Mouse (Mus musculus): ENCODE measurements around the gene Wdfy4. TPM values are rescaled to one million over a fixed set of nuclear protein-coding genes. Genes with fewer than 3 reads are reported as not detected.

Wdfy4 gene
- polyA plus RNA-seq, 1 experiment from 2014 or later, result 0.63 TPM

DNA sequence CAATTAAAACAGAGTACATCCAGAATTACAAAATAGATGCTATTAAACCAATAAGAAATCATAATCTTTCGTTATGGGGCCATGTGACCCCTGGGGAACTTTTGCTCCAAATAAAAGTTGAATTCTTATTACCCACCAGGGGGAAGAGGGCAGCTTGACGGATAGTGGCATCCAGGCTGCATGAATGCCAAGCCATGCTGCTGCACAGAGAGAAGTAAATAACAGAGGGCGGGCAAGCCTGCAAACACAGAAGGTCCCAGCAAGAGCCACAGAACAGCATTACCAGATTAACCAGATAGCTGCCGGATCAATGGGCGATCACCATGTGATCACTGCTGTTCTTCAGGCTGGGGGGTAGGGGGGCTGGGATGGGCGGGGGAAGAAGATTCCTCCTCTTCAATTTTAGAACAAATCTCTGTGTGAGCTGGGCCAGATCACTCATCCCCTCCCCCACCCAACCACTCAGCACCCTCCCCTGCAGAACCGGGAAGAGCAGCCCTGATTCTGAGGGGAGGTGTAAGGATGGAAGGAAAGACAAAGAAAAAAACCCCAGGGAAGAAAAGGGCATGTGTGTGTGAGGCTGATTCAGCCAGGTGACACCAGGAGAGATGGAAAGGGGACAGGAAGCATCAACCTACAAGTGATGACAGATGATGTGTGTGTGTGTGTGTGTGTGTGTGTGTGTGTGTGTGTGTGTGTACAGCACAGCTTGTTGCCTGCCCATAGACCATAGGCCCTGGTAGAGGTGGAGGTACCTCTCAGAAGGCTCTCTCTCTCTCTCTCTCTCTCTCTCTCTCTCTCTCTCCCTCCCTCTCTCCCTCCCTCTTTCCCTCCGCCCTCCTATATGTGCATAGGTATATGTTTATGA lies 185.0 kb downstream of the Wdfy4 start:
- ATAC-seq (ENCODE audit: low FRiP score, low read depth), result peak; percentile 44; the same call in 1 of the 2 replicates
- Histone ChIP-seq H3K4me1 (peaks cover 21% of the 10 kb centered on the region), H3K27ac (replicated peaks) (no peak overlapping the region), H3K4me2 (replicated peaks) (no peak overlapping the region), H3K36me3 (no peaks in the 10 kb centered on the region), H3K27me3 (no peaks in the 10 kb centered on the region), H3K4me3 (no peak overlapping the region), H3K9me3 (no peaks in the 10 kb centered on the region), H3K9ac (replicated peaks) (no peak overlapping the region)
- WGBS, result 27% methylated on average over 8 of the region's 8 CpGs

DNA sequence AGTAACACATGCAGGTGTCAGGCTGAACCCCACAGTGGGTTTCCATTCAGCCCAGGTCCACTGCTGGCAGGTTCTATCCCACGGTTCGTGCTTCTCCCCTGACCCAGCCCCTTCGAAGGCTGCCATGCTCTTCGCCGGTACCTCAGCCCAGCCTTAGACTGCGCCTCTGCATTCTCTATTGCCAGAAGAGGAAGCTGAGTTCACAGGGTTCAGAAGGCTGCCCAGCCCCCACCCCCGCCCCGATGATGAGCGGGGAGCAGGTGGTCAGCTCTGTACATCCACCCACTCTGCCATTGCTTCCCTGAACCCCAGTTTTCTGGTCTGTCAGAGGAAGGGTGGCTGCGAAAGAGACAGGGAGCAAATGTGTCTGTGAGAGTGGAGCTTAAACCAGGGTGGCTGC lies 185.8 kb downstream of the Wdfy4 start:
- peak overlapping the region; percentile 29; the same call in 1 of the 2 replicates for H3K4me2 ChIP-seq (replicated peaks)
- no peaks in the 10 kb centered on the region for H3K36me3 ChIP-seq
- H3K27me3 ChIP-seq, result no peaks in the 10 kb centered on the region
- 27% methylated on average over 10 of the region's 10 CpGs for WGBS
- ATAC-seq (ENCODE audit: low FRiP score, low read depth), result peak; percentile 41; the same call in 1 of the 2 replicates
- no peak overlapping the region for H3K4me3 ChIP-seq
- peaks cover 29% of the 10 kb centered on the region for H3K4me1 ChIP-seq
- H3K27ac ChIP-seq (replicated peaks), result peak overlapping the region; percentile 39; the same call in 1 of the 2 replicates
- no peaks in the 10 kb centered on the region for H3K9me3 ChIP-seq
- peak overlapping the region; percentile 39; the same call in 1 of the 2 replicates for H3K9ac ChIP-seq (replicated peaks)

- Histone ChIP-seq H3K4me3 (no peak overlapping the region), H3K4me2 (replicated peaks) (peak overlapping the region; percentile 37), H3K4me1 (peaks cover 22% of the 10 kb centered on the region), H3K27ac (replicated peaks) (peak overlapping the region; percentile 46; the same call in 1 of the 2 replicates), H3K9me3 (no peaks in the 10 kb centered on the region), H3K27me3 (no peaks in the 10 kb centered on the region), H3K36me3 (no peaks in the 10 kb centered on the region), H3K9ac (replicated peaks) (no peak overlapping the region)
- no peak for ATAC-seq (ENCODE audit: low FRiP score, low read depth)
- 2% methylated on average over 10 of the region's 10 CpGs for whole genome bisulfite sequencing
These were observed 190.2 kb downstream of the Wdfy4 start for GRCm38 (mm10) chr14:32994954-32995636.

DNA sequence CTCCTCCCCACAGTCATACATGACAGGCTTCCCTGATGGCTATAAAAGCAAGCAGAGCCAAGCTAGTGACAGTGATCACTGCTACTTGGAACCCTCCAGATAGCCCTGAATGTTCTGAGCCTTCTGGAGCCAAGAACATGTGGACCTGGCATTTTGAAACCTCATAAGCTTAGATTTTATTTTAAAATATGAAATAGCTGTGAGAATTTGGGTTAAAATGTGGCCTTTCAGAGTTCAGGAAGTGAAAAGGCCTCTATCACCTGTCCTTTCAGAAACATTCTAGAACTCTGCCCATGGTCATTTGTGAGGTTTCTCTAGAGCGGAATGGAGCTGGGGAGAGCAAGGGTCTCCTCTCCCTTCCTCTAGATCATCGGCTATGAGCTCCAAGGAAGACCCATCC lies 194.2 kb downstream of the Wdfy4 start, which contains the start of gene Lrrc18:
Gene Lrrc18 (plus strand): TSS at position 301 of the 400 bp plus-strand sequence.
- no peak within 1 kb of the TSS for H3K4me3 ChIP-seq
- WGBS, result 92% methylated on average over 2 of the region's 2 CpGs
- no peaks in the 10 kb centered on the region for H3K36me3 ChIP-seq
- H3K4me2 ChIP-seq (replicated peaks), result no peak within 1 kb of the TSS
- ATAC-seq (ENCODE audit: low FRiP score, low read depth), result no peak
- no peak within 1 kb of the TSS for H3K27ac ChIP-seq (replicated peaks)
- H3K4me1 ChIP-seq, result peaks cover 13% of the 10 kb centered on the region
- no peaks in the 10 kb centered on the region for H3K9me3 ChIP-seq
- no peak within 1 kb of the TSS for H3K9ac ChIP-seq (replicated peaks)
- no peaks in the 10 kb centered on the region for H3K27me3 ChIP-seq

DNA sequence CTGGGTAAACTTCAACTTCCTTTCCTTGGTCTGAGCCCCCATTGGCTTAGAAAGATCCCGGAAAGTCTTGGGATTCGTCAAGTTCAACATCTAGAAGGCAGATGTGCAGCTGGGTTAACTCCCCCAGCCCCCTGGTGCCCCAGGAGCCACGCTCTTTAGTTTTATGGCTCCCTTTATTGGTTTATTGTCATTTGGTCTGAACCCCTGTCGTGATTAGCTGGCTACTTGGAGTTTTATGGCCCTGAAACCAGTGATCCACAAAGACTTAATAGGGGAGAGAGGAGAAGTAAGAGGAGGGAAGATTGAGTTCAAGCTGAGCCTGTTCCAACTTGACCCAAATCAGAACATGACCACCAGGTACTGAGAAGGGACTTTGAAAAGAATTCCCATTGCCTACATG lies 198.6 kb downstream of the Wdfy4 start:
- H3K36me3 ChIP-seq, result no peaks in the 10 kb centered on the region
- H3K4me2 ChIP-seq (replicated peaks), result no peak overlapping the region
- 68% methylated on average over 4 of the region's 4 CpGs for WGBS
- ATAC-seq (ENCODE audit: low FRiP score, low read depth), result no peak
- no peak overlapping the region for H3K4me3 ChIP-seq
- H3K27me3 ChIP-seq, result no peaks in the 10 kb centered on the region
- no peak overlapping the region for H3K27ac ChIP-seq (replicated peaks)
- no peak overlapping the region for H3K9ac ChIP-seq (replicated peaks)
- no peaks in the 10 kb centered on the region for H3K9me3 ChIP-seq
- no peaks in the 10 kb centered on the region for H3K4me1 ChIP-seq

- Histone ChIP-seq H3K4me3 (no peak overlapping the region), H3K36me3 (no peaks in the 10 kb centered on the region), H3K9me3 (no peaks in the 10 kb centered on the region), H3K27me3 (no peaks in the 10 kb centered on the region), H3K4me1 (no peaks in the 10 kb centered on the region), H3K4me2 (replicated peaks) (no peak overlapping the region), H3K27ac (replicated peaks) (no peak overlapping the region), H3K9ac (replicated peaks) (no peak overlapping the region)
- WGBS, result 86% methylated on average over 6 of the region's 6 CpGs
- ATAC-seq (ENCODE audit: low FRiP score, low read depth), result no peak
These were observed 201.1 kb downstream of the Wdfy4 start for GRCm38 (mm10) chr14:32984176-32984738.

DNA sequence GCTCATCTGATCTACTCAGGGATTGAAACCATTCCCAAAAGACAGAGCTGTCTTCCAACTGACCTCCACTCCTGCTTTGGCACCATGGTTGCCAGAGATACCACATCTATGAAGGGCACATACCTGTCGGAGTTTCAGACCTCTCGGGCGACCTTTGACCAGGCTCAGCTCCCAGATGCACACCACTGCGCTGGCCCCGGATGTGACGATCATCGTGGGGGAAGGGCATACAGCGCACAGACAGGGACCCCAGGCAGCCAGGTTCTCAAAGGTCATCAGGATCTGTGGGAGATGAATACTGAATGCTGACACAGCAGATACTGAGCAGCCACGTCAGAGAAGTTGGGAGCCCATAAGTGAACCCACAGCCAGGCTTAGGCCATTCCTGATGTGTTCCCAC lies 214.6 kb downstream of the Wdfy4 start:
- Histone ChIP-seq H3K4me2 (replicated peaks) (no peak overlapping the region), H3K27ac (replicated peaks) (no peak overlapping the region), H3K9me3 (no peaks in the 10 kb centered on the region), H3K27me3 (no peaks in the 10 kb centered on the region), H3K4me1 (no peaks in the 10 kb centered on the region), H3K9ac (replicated peaks) (no peak overlapping the region), H3K36me3 (no peaks in the 10 kb centered on the region), H3K4me3 (no peak overlapping the region)
- no peak for ATAC-seq (ENCODE audit: low FRiP score, low read depth)
- WGBS, result 79% methylated on average over 9 of the region's 9 CpGs

DNA sequence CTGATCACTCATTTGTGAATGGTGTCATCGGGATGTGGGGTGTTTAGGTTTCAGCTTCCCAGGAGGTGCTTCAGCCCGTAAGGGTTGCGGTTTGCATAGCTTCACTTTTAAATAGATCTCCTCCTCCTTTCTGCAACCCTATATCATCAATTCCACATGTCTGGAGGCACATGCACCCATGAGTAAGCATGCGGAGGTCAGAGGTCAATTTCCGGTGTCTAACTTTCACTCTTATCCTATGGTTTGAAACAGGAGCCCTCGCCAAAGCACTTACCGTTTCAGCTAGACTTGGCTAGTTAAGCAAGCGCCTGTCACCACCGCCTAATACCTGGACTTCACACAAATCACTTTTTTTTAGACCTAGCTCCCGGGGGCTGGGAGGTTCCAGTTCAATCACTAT lies 220.6 kb downstream of the Wdfy4 start:
- no peaks in the 10 kb centered on the region for H3K4me1 ChIP-seq
- H3K4me2 ChIP-seq (replicated peaks), result no peak overlapping the region
- no peaks in the 10 kb centered on the region; the same call in 1 of the 2 replicates for H3K27me3 ChIP-seq
- no peak overlapping the region for H3K4me3 ChIP-seq
- WGBS, result 80% methylated on average over 10 of the region's 10 CpGs
- H3K9ac ChIP-seq (replicated peaks), result no peak overlapping the region
- no peak overlapping the region for H3K27ac ChIP-seq (replicated peaks)
- no peaks in the 10 kb centered on the region for H3K9me3 ChIP-seq
- ATAC-seq (ENCODE audit: low FRiP score, low read depth), result no peak
- no peaks in the 10 kb centered on the region for H3K36me3 ChIP-seq

DNA sequence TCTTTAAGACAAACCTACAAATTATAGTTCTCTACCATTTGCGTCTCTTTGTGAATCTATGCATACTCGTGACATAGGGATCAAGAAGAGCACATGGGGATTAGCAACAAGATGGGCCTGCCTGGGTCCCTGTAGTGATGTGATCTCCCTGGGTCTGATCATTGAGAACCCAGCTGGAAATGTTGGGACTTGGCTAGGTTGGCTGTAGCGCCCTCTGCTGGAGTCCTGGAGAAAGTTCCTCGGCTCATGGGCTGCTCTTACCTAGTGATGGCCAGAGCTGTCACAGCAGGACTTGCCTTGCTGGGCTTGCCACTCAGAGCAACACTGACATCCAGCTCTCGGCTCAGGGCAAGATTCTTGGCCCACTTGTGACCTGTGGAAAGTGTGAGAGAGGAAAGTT lies 224.8 kb downstream of the Wdfy4 start:
- Histone ChIP-seq H3K4me1 (no peaks in the 10 kb centered on the region), H3K36me3 (no peaks in the 10 kb centered on the region), H3K27me3 (no peaks in the 10 kb centered on the region; the same call in 1 of the 2 replicates), H3K4me2 (replicated peaks) (no peak overlapping the region), H3K4me3 (no peak overlapping the region), H3K9ac (replicated peaks) (no peak overlapping the region), H3K9me3 (no peaks in the 10 kb centered on the region), H3K27ac (replicated peaks) (no peak overlapping the region)
- 34% methylated on average over 5 of the region's 5 CpGs for WGBS
- no peak for ATAC-seq (ENCODE audit: low FRiP score, low read depth)

DNA sequence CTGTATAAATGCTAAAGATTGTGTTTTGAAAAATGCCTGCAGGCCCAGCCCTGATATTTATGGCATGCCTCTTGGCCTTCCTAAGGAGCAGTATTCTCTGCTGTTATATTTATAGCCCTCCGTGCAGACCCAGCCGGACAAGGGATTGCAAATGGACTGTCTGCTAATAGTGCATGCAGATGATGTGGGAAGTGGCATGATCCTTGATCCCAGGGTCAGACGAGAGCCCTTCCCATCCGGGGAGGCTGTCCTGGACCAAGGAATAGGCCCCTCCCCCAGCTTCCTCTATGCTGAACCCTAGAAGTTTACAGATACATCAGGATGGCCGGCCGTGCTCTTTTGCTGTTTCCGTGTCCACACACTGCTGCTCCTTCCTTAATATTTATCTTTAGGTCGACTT lies 226.6 kb downstream of the Wdfy4 start:
- Histone ChIP-seq H3K27ac (replicated peaks) (no peak overlapping the region), H3K4me3 (no peak overlapping the region), H3K9me3 (no peaks in the 10 kb centered on the region), H3K9ac (replicated peaks) (no peak overlapping the region), H3K36me3 (no peaks in the 10 kb centered on the region), H3K27me3 (no peaks in the 10 kb centered on the region; the same call in 1 of the 2 replicates), H3K4me1 (no peaks in the 10 kb centered on the region), H3K4me2 (replicated peaks) (no peak overlapping the region)
- ATAC-seq (ENCODE audit: low FRiP score, low read depth), result no peak
- 67% methylated on average over 8 of the region's 8 CpGs for WGBS

DNA sequence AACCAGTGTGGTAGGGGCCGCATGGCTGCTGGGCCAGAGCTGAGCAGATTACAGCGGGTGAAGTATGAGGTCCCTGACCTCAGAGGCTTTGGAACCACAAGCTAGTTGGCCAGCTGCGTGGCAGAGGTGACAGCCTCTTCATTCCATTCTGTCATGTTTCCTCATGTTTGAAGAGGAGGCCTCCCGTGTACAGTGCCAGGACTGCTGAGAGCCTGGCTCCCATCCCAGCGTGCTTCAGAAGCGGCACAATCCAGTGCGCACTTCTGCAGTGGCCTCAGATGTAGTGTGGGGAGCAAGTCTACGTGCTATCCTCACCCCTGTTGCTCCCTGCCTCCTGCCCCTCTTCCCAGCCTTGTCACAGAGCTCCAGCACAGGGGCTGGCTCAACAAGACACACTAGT lies 228.8 kb downstream of the Wdfy4 start:
- no peak for ATAC-seq (ENCODE audit: low FRiP score, low read depth)
- 79% methylated on average over 8 of the region's 8 CpGs for WGBS
- H3K4me2 ChIP-seq (replicated peaks), result no peak overlapping the region
- no peaks in the 10 kb centered on the region; the same call in 1 of the 2 replicates for H3K4me1 ChIP-seq
- H3K4me3 ChIP-seq, result no peak overlapping the region
- H3K36me3 ChIP-seq, result no peaks in the 10 kb centered on the region
- no peak overlapping the region for H3K9ac ChIP-seq (replicated peaks)
- H3K27ac ChIP-seq (replicated peaks), result no peak overlapping the region
- H3K9me3 ChIP-seq, result no peaks in the 10 kb centered on the region
- H3K27me3 ChIP-seq, result peaks cover 6% of the 10 kb centered on the region; the same call in 1 of the 2 replicates
